Mouse (Mus musculus) heart, embryonic 16.5 days (tissue): Measurements from ENCODE around the gene Ndufaf1. TPM values are rescaled to one million over a fixed set of nuclear protein-coding genes. Genes with fewer than 3 reads are reported as not detected.
"Not testable (repeated sequence)": the region's sequence is repeated elsewhere in the genome, so short reads cannot be mapped to it uniquely, and the experiment has no call there.

Experiments
- ATAC-seq: fragments of 200-750 bp; cut with Nextera tagmentation; replicated peaks from 2 replicates; pipeline ENCODE4 v1.8.0; 2017; ENCODE audit warnings: moderate number of reproducible peaks; ENCODE audit not compliant: insufficient read depth, low FRiP score; ENCODE audit errors: extremely low read depth
- H3K27ac ChIP-seq: fragments of 300-500 bp; sonication (generic); 2 replicates; pipeline ENCODE4 v1.5.1; 2014; ENCODE audit warnings: mild to moderate bottlenecking, low read length, control low read depth, moderate library complexity
- H3K27me3 ChIP-seq: fragments of 300-500 bp; sonication (generic); 2 replicates; pipeline ENCODE4 v1.6.1; 2014; ENCODE audit warnings: low read length, mixed read lengths; ENCODE audit not compliant: control insufficient read depth, insufficient read depth
- H3K36me3 ChIP-seq: fragments of 300-500 bp; sonication (generic); 2 replicates; pipeline ENCODE4 v1.6.1; 2014; ENCODE audit not compliant: control insufficient read depth, insufficient read depth
- H3K4me1 ChIP-seq: fragments of 300-500 bp; sonication (generic); 2 replicates; pipeline ENCODE4 v1.6.1; 2014; ENCODE audit warnings: low read length, mixed read lengths; ENCODE audit not compliant: control insufficient read depth, insufficient read depth
- H3K4me2 ChIP-seq: fragments of 300-500 bp; sonication (generic); 2 replicates; pipeline ENCODE4 v1.6.1; 2014; ENCODE audit warnings: low read depth, mild to moderate bottlenecking, control low read depth, low read length
- H3K4me3 ChIP-seq: fragments of 300-500 bp; sonication (generic); 2 replicates; pipeline ENCODE4 v1.5.1; 2014; ENCODE audit warnings: mild to moderate bottlenecking, control low read depth, low read length
- H3K9ac ChIP-seq: fragments of 300-500 bp; sonication (generic); 2 replicates; pipeline ENCODE4 v1.6.1; 2014; ENCODE audit warnings: low read length, control low read depth
- H3K9me3 ChIP-seq: fragments of 300-500 bp; sonication (generic); replicated peaks from 2 replicates; pipeline ENCODE4 v1.6.1; 2016; ENCODE audit warnings: low read length; ENCODE audit not compliant: control insufficient read depth
- WGBS: fragments of 180-500 bp; shearing (Covaris S2); extraction: QIAGEN DNeasy Blood & Tissue Kit; methylation state at CpG from one replicate; pipeline ENCODE4 v1.1.7; 2014; 5-methylcytosine and 5-hydroxymethylcytosine counted together
- polyA plus RNA-seq: library from polyadenylated mRNA; unstranded; fragments of >200 nt; fragmentation: Nextera tagmentation; extraction: Ambion mirVana; gene quantifications from 2 replicates; pipeline ENCODE4 v1.2.1, GENCODE M21; 2015

The Ndufaf1 gene
- polyA plus RNA-seq, 1 experiment from 2014 or later: 69.0 TPM

DNA sequence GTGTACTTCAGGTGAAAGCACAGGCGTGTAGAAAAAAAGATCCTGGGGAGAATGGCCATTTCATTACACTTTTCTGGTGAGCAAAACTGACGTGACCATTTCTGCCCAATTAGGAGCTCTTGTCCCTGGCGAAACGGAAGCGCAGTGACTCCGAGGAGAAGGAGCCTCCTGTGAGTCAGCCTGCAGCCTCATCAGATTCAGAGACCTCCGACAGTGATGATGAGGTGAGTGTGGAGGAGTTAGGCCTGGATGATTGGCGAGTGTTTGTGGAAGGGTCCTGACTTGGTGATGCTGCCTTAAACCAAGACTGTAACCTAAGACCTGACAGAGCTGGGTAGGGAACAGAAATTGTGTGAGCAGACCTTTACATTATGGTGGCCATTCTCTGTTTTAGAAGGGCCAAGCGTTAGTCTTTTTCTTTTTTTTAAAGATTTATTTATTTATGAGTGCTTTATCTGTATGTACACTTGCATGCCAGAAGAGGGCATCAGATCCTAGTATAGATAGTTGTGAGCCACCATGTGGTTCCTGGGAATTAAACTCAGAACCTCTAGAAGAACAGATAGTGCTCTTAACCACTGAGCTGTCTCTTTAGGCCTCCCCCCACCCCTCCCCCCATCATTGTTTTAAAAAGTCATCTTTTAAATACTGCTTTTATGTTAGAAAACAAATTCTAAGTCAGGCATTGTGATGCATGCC is 29.5 kb upstream of the Ndufaf1 start:
- Histone ChIP-seq H3K27ac (no peak overlapping the region), H3K4me3 (no peak overlapping the region), H3K9ac (no peak overlapping the region), H3K27me3 (no peaks in the 10 kb centered on the region), H3K4me1 (peaks cover 4% of the 10 kb centered on the region; the same call in 1 of the 2 replicates), H3K9me3 (no peaks in the 10 kb centered on the region), H3K36me3 (0 out of 2 replicates have a peak, but pooled peaks cover 9% of the 10 kb centered on the region), H3K4me2 (no peak overlapping the region)
- ATAC-seq: no peak
- 74% methylated on average over 9 of the region's 9 CpGs for WGBS

- H3K36me3 ChIP-seq: peaks cover 6% of the 10 kb centered on the region; the same call in 1 of the 2 replicates
- 95% methylated on average over 2 of the region's 2 CpGs for WGBS
- no peak for ATAC-seq
- H3K4me1 ChIP-seq: peaks cover 6% of the 10 kb centered on the region
- H3K27ac ChIP-seq: no peak overlapping the region
- no peak overlapping the region for H3K4me2 ChIP-seq
- H3K9ac ChIP-seq: no peak overlapping the region
- H3K9me3 ChIP-seq: no peaks in the 10 kb centered on the region
- H3K27me3 ChIP-seq: no peaks in the 10 kb centered on the region
- H3K4me3 ChIP-seq: no peak overlapping the region
Observed at GRCm38 (mm10) chr2:119683706-119684105, 21.1 kb upstream of the Ndufaf1 start.

GRCm38 (mm10) chr2:119675831-119676230 is 13.2 kb upstream of the Ndufaf1 start:
- no peaks in the 10 kb centered on the region for H3K36me3 ChIP-seq
- peak overlapping the region; percentile 81 for H3K4me2 ChIP-seq
- no peaks in the 10 kb centered on the region for H3K27me3 ChIP-seq
- H3K4me1 ChIP-seq: peaks cover 9% of the 10 kb centered on the region
- WGBS: 2% methylated on average over 5 of the region's 5 CpGs
- H3K4me3 ChIP-seq: peak overlapping the region; percentile 97
- peak overlapping the region; percentile 79; the same call in 1 of the 2 replicates for H3K27ac ChIP-seq
- ATAC-seq: no peak
- no peaks in the 10 kb centered on the region for H3K9me3 ChIP-seq
- H3K9ac ChIP-seq: peak overlapping the region; percentile 99

DNA sequence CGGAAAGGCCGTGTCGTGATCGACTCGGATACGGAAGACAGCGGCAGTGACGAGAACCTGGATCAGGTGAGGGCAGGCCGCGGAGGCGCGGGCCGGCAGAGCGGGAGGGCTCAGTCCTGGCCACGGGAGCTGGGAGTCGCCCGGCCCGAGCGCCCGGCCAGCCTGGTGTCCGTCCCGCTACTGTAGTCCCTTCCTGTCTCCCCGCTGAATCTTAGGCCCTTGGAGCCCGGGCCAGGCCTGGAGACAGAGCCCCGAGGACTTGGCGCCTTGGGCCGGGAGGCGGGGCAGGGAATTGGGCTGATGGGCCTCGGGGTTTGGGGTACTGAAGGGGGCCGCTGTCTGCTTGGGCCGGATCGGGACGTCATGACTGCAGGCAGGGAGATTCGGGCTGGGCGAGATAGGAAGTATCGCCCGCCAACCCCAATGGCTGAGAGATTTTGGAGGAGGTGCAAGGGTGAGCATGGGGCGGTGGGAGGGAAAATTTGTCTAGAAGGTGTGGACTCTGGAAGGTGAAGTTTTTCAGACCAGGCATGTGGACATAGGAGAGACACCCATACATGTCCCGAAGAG is 12.7 kb upstream of the Ndufaf1 start:
- H3K4me1 ChIP-seq: peaks cover 9% of the 10 kb centered on the region
- peak overlapping the region; percentile 99 for H3K9ac ChIP-seq
- H3K4me3 ChIP-seq: peak overlapping the region; percentile 97
- H3K4me2 ChIP-seq: peak overlapping the region; percentile 81
- no peaks in the 10 kb centered on the region for H3K9me3 ChIP-seq
- no peaks in the 10 kb centered on the region for H3K27me3 ChIP-seq
- peak; percentile 79 for ATAC-seq
- 0% methylated on average over 39 of the region's 39 CpGs for WGBS
- H3K36me3 ChIP-seq: no peaks in the 10 kb centered on the region
- peak overlapping the region; percentile 79 for H3K27ac ChIP-seq

DNA sequence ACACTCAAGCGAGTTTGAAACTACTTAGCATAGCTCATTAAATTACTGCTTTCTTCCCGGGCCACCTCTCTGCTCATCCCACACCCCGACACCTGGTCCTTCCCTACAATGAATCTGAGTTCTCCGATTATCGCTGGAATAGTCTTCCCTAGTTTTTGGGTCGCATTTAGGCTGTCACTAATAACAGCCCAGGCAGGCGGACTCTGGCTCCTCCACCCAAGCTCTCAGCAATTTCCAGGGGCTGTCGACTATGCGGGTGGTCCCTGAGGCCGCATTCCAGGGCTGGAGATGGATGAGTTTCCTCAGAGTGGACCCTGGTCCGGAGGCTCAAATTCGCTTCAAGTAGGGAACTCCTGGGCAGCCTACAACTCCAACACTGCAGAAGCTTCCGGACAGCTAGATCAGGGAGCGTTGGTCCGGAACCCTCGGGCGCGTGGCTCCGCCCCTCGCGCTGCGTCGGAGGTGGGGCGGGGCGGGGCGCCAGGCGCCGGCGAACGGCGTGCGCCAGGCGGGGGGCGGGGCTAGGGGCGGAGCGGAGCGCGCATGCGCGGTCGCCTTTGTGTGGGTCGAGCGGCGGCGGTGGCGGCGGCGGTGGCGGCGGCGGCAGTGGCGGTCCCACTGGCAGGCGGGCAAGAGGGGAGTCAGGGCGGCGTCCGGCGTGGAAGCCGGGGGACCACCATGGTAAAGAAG is 12.0 kb upstream of the Ndufaf1 start, which contains the start of gene Rtf1:
Gene Rtf1, plus strand, starts transcription at position 544 of the 690 bp plus-strand sequence.
- Histone ChIP-seq H3K4me2 (peak within 1 kb of the TSS; percentile 81), H3K9me3 (no peaks in the 10 kb centered on the region), H3K27me3 (no peaks in the 10 kb centered on the region), H3K36me3 (no peaks in the 10 kb centered on the region), H3K27ac (peak within 1 kb of the TSS; percentile 93), H3K4me3 (peak within 1 kb of the TSS; percentile 97), H3K4me1 (peaks cover 9% of the 10 kb centered on the region), H3K9ac (peak within 1 kb of the TSS; percentile 99)
- WGBS: under 1% methylated on average over 58 of the region's 58 CpGs
- peak; percentile 97 for ATAC-seq

GRCm38 (mm10) chr2:119669010-119669409 is 6.4 kb upstream of the Ndufaf1 start:
- Histone ChIP-seq H3K9me3 (no peaks in the 10 kb centered on the region), H3K27ac (no peak overlapping the region), H3K9ac (no peak overlapping the region), H3K4me3 (no peak overlapping the region), H3K4me2 (no peak overlapping the region), H3K4me1 (no peaks in the 10 kb centered on the region), H3K36me3 (no peaks in the 10 kb centered on the region), H3K27me3 (no peaks in the 10 kb centered on the region)
- ATAC-seq: no peak
- WGBS: 15% methylated on average over 7 of the region's 7 CpGs

DNA sequence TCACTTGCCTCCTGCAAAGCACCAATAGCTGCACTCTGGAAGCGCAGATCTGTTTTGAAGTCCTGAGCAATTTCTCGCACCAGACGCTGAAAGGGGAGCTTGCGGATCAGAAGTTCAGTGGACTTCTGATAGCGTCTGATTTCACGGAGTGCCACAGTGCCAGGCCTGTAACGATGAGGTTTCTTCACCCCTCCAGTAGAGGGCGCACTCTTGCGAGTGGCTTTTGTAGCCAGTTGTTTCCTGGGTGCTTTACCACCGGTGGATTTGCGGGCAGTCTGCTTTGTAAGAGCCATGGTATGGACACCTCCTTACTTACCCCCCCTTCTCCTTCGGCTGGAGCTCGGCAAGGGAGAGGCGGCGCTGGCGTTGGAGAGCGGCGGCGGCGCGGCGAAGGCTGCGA is 3.1 kb upstream of the Ndufaf1 start:
- not testable (repeated sequence) for H3K4me3 ChIP-seq, ATAC-seq, H3K9me3 ChIP-seq, H3K36me3 ChIP-seq, H3K9ac ChIP-seq, H3K4me2 ChIP-seq, H3K27ac ChIP-seq, H3K27me3 ChIP-seq, H3K4me1 ChIP-seq
- 71% methylated on average over 21 of the region's 23 CpGs for whole genome bisulfite sequencing

DNA sequence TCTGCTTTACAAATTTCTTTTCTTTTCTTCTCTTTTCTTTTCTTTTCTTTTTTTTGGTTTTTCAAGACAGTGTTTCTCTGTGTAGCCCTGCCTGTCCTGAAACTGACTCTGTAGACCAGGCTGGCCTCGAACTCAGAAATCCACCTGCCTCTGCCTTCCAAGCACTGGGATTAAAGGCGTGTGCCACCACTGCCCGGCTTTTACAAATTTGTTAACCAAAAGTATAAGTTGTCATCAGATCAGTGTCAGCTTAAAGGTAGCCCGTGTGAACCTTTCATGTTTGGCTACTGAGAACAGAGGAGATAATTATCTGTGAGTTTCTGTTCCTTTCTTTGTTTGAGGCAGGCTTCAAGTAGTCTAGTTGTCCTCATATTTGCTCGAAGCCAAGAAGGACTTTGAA is 18.4 kb downstream of the Ndufaf1 start:
- H3K27me3 ChIP-seq: no peaks in the 10 kb centered on the region
- 89% methylated on average over 5 of the region's 5 CpGs for WGBS
- no peak overlapping the region for H3K4me3 ChIP-seq
- H3K4me1 ChIP-seq: no peaks in the 10 kb centered on the region
- H3K9ac ChIP-seq: no peak overlapping the region
- H3K36me3 ChIP-seq: peaks cover 51% of the 10 kb centered on the region
- no peak for ATAC-seq
- H3K27ac ChIP-seq: no peak overlapping the region
- no peak overlapping the region for H3K4me2 ChIP-seq
- H3K9me3 ChIP-seq: no peaks in the 10 kb centered on the region
